Mouse (Mus musculus): ENCODE measurements at regions not wholly inside any gene's neighbourhood (a gene's known extent, or its start where the extent isn't known, plus 50 kb on each side); places are given as distances from the start of the nearest gene placed in this dataset.

DNA sequence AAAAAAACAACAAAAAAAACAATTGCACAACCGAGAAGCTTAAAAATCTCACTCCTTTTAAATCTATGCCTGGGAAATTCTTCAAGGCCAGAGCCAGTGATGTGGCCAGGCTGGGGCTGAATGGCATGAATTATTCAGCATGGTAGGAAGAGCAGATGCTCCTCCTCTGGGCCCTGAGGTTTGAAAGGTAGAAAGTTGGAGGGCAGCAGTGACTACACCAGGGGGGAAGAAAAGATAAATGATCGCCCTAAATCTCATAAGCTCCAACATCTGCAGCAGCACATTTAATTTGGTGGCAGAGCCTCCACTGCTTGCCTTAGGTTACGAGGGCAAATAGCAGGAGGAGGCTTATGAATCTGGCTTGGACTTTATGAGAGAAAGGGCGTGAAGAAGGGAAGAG, 455.1 kb downstream of the Cbln4 start:
- no peaks in the 10 kb centered on the region for H3K36me3 ChIP-seq (ENCODE audit: control insufficient read depth, insufficient read depth)
- H3K27me3 ChIP-seq (ENCODE audit: control insufficient read depth, insufficient read depth, insufficient read length): no peaks in the 10 kb centered on the region
- no peak overlapping the region for H3ac ChIP-seq (ENCODE audit: control insufficient read depth, insufficient read length)
- TF ChIP-seq USF1 (IDR thresholded peaks at IDR 0.05; ENCODE audit: low read depth): no peak
- TF ChIP-seq CEBPB (IDR thresholded peaks at IDR 0.05; ENCODE audit: insufficient read depth, poor library complexity, severe bottlenecking): no peak
- no peak for TF ChIP-seq TCF3 (IDR thresholded peaks at IDR 0.05; ENCODE audit: insufficient read length, low read depth)
- TF ChIP-seq MYOD1 (IDR thresholded peaks at IDR 0.05; ENCODE audit: control insufficient read depth in 1 of 3, insufficient read length in 2 of 3, low read depth in 2 of 3): no peak
- TF ChIP-seq POLR2AphosphoS2 (IDR thresholded peaks at IDR 0.05; ENCODE audit: insufficient read length, low read depth): no peak
- no peak for TF ChIP-seq MYOG (IDR thresholded peaks at IDR 0.05; ENCODE audit: control insufficient read depth in 1 of 3, insufficient read depth in 1 of 3, insufficient read length in 2 of 3, low read depth in 2 of 3)
- TF ChIP-seq MAX (IDR thresholded peaks at IDR 0.05; ENCODE audit: low read depth): no peak
- no peak for TF ChIP-seq TCF12 (IDR thresholded peaks at IDR 0.05; ENCODE audit: insufficient read depth, poor library complexity, severe bottlenecking)
- no peak for TF ChIP-seq REST (IDR thresholded peaks at IDR 0.05; ENCODE audit: insufficient read depth, insufficient read length)
- no peak for TF ChIP-seq POLR2A (IDR thresholded peaks at IDR 0.05; ENCODE audit: insufficient read length, low read depth)
- TF ChIP-seq SRF (IDR thresholded peaks at IDR 0.05; ENCODE audit: control insufficient read depth, insufficient read length, low read depth): no peak
- no peak for TF ChIP-seq E2F4 (IDR thresholded peaks at IDR 0.05; ENCODE audit: insufficient read depth)
- H3K79me2 ChIP-seq (ENCODE audit: control insufficient read depth, insufficient read depth): no peaks in the 10 kb centered on the region
- H3K4me3 ChIP-seq: no peak overlapping the region
- no peak overlapping the region for H3K4me2 ChIP-seq (ENCODE audit: low read depth)

DNA sequence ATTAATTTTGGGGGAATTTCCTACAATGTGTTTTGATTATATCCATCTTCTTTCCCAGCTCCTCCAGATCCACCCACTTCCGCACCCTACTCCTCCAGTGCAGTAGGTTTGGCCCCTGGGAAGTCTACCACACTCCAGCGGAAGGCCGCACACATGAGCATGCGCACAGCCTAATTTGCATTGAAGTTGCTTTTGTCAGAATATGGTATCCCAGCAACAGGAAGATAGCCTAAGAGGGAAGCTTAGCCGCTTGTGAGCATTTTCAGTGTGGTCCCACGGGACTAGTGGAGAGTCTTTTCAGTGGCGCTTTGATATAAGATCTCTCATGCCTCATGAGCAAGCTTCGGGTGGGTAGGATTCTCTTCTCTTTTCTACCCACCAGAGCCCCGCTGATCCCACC, 455.6 kb downstream of the Cbln4 start:
- Histone ChIP-seq H3K27me3 (ENCODE audit: control insufficient read depth, insufficient read depth, insufficient read length) (no peaks in the 10 kb centered on the region), H3K79me2 (ENCODE audit: control insufficient read depth, insufficient read depth) (no peaks in the 10 kb centered on the region), H3ac (ENCODE audit: control insufficient read depth, insufficient read length) (no peak overlapping the region), H3K4me2 (ENCODE audit: low read depth) (no peak overlapping the region), H3K36me3 (ENCODE audit: control insufficient read depth, insufficient read depth) (no peaks in the 10 kb centered on the region), H3K4me3 (no peak overlapping the region)
- TF ChIP-seq POLR2AphosphoS2 (IDR thresholded peaks at IDR 0.05; ENCODE audit: insufficient read length, low read depth) (no peak), POLR2A (IDR thresholded peaks at IDR 0.05; ENCODE audit: insufficient read length, low read depth) (no peak), TCF12 (IDR thresholded peaks at IDR 0.05; ENCODE audit: insufficient read depth, poor library complexity, severe bottlenecking) (no peak), USF1 (IDR thresholded peaks at IDR 0.05; ENCODE audit: low read depth) (no peak), REST (IDR thresholded peaks at IDR 0.05; ENCODE audit: insufficient read depth, insufficient read length) (no peak), CEBPB (IDR thresholded peaks at IDR 0.05; ENCODE audit: insufficient read depth, poor library complexity, severe bottlenecking) (no peak), SRF (IDR thresholded peaks at IDR 0.05; ENCODE audit: control insufficient read depth, insufficient read length, low read depth) (no peak), TCF3 (IDR thresholded peaks at IDR 0.05; ENCODE audit: insufficient read length, low read depth) (no peak), MAX (IDR thresholded peaks at IDR 0.05; ENCODE audit: low read depth) (no peak), MYOG (IDR thresholded peaks at IDR 0.05; ENCODE audit: control insufficient read depth in 1 of 3, insufficient read depth in 1 of 3, insufficient read length in 2 of 3, low read depth in 2 of 3) (no peak), E2F4 (IDR thresholded peaks at IDR 0.05; ENCODE audit: insufficient read depth) (no peak), MYOD1 (IDR thresholded peaks at IDR 0.05; ENCODE audit: control insufficient read depth in 1 of 3, insufficient read length in 2 of 3, low read depth in 2 of 3) (no peak)

DNA sequence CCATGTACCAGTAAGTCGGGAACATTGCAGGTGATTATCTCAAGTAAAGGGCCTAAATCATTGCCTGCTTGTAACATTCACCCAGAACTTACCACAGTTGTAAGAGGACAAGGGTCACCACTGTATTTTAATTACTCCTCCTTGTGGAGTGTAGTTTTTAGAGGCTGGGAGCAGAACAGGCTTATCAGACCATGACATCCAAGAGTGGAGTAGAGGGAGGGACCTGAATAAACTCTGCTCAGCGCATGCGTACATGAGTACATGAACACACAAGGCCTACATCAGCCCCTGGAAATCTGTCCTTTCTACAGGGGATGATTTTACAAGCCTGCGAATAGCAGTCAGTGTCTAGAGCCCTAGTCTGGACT, 456.4 kb downstream of the Cbln4 start:
- H3K36me3 ChIP-seq (ENCODE audit: control insufficient read depth, insufficient read depth): no peaks in the 10 kb centered on the region
- TF ChIP-seq MYOD1 (IDR thresholded peaks at IDR 0.05; ENCODE audit: control insufficient read depth in 1 of 3, insufficient read length in 2 of 3, low read depth in 2 of 3) (no peak), CEBPB (IDR thresholded peaks at IDR 0.05; ENCODE audit: insufficient read depth, poor library complexity, severe bottlenecking) (no peak), TCF12 (IDR thresholded peaks at IDR 0.05; ENCODE audit: insufficient read depth, poor library complexity, severe bottlenecking) (no peak), POLR2A (IDR thresholded peaks at IDR 0.05; ENCODE audit: insufficient read length, low read depth) (no peak), REST (IDR thresholded peaks at IDR 0.05; ENCODE audit: insufficient read depth, insufficient read length) (no peak), E2F4 (IDR thresholded peaks at IDR 0.05; ENCODE audit: insufficient read depth) (no peak)
- H3K4me3 ChIP-seq: no peak overlapping the region
- H3K4me2 ChIP-seq (ENCODE audit: low read depth): no peak overlapping the region
- H3K27me3 ChIP-seq (ENCODE audit: control insufficient read depth, insufficient read depth, insufficient read length): no peaks in the 10 kb centered on the region
- H3ac ChIP-seq (ENCODE audit: control insufficient read depth, insufficient read length): no peak overlapping the region
- H3K79me2 ChIP-seq (ENCODE audit: control insufficient read depth, insufficient read depth): no peaks in the 10 kb centered on the region

DNA sequence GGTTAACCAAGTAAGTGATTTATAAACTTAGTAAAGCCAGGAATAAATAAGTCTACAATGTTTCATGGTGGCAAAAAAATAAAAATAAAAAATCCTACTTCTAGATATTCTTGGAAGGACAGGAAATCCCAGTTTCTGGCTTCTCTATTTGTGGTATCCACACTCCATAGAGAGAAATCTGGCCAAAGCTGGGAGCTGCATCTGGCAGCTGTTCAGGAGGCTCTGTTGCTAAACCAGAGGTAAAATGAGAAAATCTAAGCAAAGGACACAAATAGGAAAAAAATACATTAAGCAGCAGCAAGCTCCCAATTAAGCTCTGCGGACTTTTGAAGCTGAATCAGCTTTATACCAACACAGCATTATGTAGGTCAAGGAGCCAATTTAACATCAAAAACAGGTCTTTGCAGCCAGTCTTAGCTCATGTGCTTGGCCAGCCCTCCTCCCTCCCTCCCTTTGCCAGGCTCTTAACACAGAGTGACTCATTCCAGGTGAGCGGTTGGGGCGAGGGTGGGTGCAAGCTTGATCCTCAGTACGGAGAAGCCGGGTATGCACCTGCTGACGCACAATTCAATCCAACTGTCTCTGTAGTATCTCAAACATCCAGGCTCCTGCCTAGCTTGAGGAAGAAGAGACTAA, 456.9 kb downstream of the Cbln4 start:
- H3K27me3 ChIP-seq (ENCODE audit: control insufficient read depth, insufficient read depth, insufficient read length): no peaks in the 10 kb centered on the region
- TF ChIP-seq REST (IDR thresholded peaks at IDR 0.05; ENCODE audit: insufficient read depth, insufficient read length) (no peak), MYOD1 (IDR thresholded peaks at IDR 0.05; ENCODE audit: control insufficient read depth in 1 of 3, insufficient read length in 2 of 3, low read depth in 2 of 3) (no peak), SRF (IDR thresholded peaks at IDR 0.05; ENCODE audit: control insufficient read depth, insufficient read length, low read depth) (no peak), MAX (IDR thresholded peaks at IDR 0.05; ENCODE audit: low read depth) (no peak), CEBPB (IDR thresholded peaks at IDR 0.05; ENCODE audit: insufficient read depth, poor library complexity, severe bottlenecking) (no peak), POLR2A (IDR thresholded peaks at IDR 0.05; ENCODE audit: insufficient read length, low read depth) (no peak), E2F4 (IDR thresholded peaks at IDR 0.05; ENCODE audit: insufficient read depth) (no peak), MYOG (IDR thresholded peaks at IDR 0.05; ENCODE audit: control insufficient read depth in 1 of 3, insufficient read depth in 1 of 3, insufficient read length in 2 of 3, low read depth in 2 of 3) (no peak)
- no peak overlapping the region for H3K4me2 ChIP-seq (ENCODE audit: low read depth)
- H3ac ChIP-seq (ENCODE audit: control insufficient read depth, insufficient read length): no peak overlapping the region
- no peak overlapping the region for H3K4me3 ChIP-seq
- no peaks in the 10 kb centered on the region for H3K36me3 ChIP-seq (ENCODE audit: control insufficient read depth, insufficient read depth)
- H3K79me2 ChIP-seq (ENCODE audit: control insufficient read depth, insufficient read depth): no peaks in the 10 kb centered on the region

DNA sequence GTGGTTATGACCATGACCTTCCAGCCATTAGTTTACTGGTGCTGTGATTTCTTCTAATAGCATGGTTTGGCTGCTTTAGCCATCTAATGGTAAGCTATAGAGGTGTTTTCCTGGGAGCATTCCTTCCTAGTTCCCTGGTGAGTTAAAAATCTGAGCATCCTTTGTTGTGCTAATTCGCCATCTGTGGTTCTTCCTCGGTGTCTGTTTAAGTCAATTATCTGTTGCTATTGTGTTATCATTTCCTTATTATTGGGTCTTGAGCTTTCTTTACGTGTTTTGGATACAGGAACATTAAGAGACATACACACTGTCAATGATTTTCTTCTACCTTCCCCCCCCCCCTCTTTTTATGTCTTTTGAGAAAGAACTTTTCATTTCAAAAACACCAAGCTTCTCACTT, 468.9 kb downstream of the Cbln4 start:
- Histone ChIP-seq H3K4me2 (ENCODE audit: low read depth) (no peak overlapping the region), H3ac (ENCODE audit: control insufficient read depth, insufficient read length) (no peak overlapping the region), H3K36me3 (ENCODE audit: control insufficient read depth, insufficient read depth) (no peaks in the 10 kb centered on the region), H3K4me3 (no peak overlapping the region), H3K27me3 (ENCODE audit: control insufficient read depth, insufficient read depth, insufficient read length) (no peaks in the 10 kb centered on the region), H3K79me2 (ENCODE audit: control insufficient read depth, insufficient read depth) (no peaks in the 10 kb centered on the region)
- no peak for TF ChIP-seq E2F4 (IDR thresholded peaks at IDR 0.05; ENCODE audit: insufficient read depth)

Measured in myocyte (in vitro differentiated cells).